Mouse (Mus musculus): ENCODE results near the gene Sema5a.

Sema5a gene

GRCm38 (mm10) chr15:32306557-32307243 lies 62.1 kb downstream of the Sema5a start:
- no peak for DNase-seq (ENCODE audit: low spot score in 2 of 2)

DNA sequence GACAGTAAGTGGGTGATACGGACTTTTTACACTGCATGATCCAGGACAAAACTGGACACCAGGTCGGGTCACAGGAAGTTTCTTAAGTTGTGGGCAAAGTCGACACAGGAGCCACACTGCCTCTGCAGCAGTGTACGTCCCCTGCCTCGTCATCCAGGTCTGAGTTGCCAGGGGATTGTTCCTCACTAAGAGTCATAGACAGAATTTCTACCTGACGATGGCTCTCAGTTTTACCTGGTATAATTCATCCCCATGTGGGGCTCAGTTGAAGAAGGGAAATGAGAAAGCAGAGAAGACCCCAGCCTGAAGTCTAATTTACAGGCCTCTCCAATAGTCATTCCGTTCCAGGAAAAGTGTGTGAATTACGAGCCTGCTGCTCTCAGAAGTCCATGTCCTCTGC lies 66.2 kb downstream of the Sema5a start:
- no peak for DNase-seq (ENCODE audit: low spot score in 2 of 2)

DNA sequence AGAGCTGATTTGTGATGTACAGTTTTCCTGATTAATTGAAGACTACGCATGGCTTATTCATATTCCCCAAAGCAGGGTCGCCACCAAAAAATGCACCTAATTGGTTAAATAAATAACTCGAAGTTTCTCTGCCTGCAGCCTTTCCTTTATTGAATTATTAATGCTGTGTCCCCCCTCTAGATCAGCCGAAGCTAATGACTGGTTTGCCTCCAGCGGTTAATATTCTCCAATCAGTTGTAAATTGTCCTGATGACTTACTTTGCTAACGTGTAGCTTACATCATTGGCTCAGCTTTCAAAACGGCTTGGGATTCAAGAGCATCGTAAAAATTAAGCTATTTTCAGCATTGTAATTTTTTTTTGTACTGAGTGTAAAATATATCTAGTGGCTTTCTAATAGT lies 66.7 kb downstream of the Sema5a start:
- no peak for DNase-seq (ENCODE audit: low spot score in 2 of 2)

GRCm38 (mm10) chr15:32317074-32317473 lies 72.5 kb downstream of the Sema5a start:
- no peak for DNase-seq (ENCODE audit: low spot score in 2 of 2)

DNA sequence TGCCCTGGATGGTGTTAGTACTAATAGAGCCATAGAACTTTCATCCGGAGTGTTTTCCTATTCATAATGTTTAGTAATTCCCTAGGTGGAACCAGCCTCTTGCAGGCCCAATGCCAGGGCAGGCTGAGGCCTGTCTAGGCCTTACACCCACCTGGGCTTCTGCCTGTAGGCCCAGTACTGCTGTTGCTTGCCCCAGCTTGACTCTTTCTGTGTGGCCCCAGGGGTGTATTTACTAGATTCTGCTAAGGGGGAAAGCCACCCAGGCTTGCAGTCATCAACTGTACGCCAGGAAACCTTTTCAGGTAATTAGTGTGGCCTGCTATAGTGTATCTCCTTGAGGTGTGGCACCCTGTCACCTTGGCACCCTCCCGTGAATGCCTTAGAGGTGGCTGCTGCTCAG lies 76.1 kb downstream of the Sema5a start:
- DNase-seq (ENCODE audit: low spot score in 2 of 2), result no peak

DNA sequence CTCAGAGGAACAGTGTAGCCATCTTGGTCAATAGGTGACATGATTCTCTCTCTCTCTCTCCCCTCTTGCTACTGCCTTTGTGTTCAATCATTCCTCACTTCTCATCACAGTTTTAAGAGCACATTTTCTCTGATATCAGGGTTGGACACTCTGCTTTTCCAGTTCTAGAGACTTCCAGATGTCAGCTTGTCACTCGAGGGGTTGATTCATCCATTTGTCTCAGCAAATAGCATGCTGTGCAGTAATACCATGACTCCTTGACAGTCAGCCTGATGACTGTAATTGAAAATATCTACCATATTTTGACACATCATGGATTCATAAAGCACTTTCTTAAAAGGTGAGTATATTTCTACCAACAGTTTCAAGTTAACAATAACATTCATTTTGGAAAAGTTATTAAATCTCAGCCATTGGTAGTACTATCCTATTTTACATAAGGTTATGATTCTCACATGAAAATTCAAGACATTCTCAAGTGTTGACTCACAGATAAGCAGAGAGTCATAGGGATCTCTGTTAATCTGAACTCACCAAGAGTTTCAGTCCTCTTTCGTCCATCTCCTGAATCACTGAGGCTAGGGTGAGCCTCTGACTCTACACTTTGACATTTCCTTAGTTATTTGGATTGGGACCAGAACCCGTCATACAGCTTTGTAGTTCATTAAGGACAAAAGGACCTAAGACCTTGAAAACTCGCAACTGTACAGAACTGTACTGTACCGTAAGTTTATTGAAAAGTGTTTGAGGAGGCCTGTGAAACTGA lies 78.0 kb downstream of the Sema5a start:
- no peak for DNase-seq (ENCODE audit: low spot score in 2 of 2)

DNA sequence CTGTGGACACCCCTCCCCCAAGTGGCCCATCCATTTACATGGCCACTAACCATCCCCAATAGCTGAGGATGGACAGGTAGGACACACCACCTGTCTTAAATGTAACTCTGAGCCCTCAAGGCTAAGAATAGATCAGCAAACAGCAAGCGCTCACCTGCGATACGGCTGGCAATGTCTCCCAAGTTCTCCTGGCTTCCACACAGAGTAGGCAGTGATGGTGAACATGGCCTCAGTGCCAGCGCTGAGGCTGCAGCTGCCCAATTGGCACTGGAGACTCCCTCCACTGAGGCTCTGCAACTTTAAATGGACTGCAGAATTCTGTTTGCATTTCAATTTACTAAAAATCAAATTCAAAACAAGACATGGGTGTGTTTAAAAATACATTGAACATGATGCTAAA lies 78.6 kb downstream of the Sema5a start:
- no peak for DNase-seq (ENCODE audit: low spot score in 2 of 2)

GRCm38 (mm10) chr15:32324105-32324504 lies 79.5 kb downstream of the Sema5a start:
- no peak for DNase-seq (ENCODE audit: low spot score in 2 of 2)

GRCm38 (mm10) chr15:32328370-32329004 lies 83.9 kb downstream of the Sema5a start:
- DNase-seq (ENCODE audit: low spot score in 2 of 2), result no peak

- no peak for DNase-seq (ENCODE audit: low spot score in 2 of 2)
Observed at GRCm38 (mm10) chr15:32329670-32330330, 85.2 kb downstream of the Sema5a start.

GRCm38 (mm10) chr15:32330427-32330826 lies 85.8 kb downstream of the Sema5a start:
- no peak for DNase-seq (ENCODE audit: low spot score in 2 of 2)

GRCm38 (mm10) chr15:32331037-32331436 lies 86.4 kb downstream of the Sema5a start:
- no peak for DNase-seq (ENCODE audit: low spot score in 2 of 2)

DNA sequence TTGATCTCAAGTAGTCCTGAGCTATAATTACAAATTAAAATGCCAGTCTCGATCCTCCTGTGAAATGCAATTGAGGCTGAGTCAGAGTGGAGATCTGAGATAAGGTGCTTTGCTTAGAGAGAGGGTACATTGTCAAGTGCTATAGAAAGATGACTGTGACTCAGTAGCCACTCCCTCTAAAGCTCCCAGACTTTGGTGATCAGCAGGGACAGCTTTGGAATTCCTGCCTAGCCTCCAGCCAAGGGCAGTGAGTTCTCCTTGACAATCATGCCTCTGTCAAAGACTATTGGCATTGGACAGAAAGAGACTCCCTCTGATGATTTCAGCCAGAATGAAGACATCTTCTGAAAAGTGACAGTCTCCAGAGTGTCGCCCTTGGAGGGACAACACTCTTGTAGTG lies 88.8 kb downstream of the Sema5a start:
- no peak for DNase-seq (ENCODE audit: low spot score in 2 of 2)

DNA sequence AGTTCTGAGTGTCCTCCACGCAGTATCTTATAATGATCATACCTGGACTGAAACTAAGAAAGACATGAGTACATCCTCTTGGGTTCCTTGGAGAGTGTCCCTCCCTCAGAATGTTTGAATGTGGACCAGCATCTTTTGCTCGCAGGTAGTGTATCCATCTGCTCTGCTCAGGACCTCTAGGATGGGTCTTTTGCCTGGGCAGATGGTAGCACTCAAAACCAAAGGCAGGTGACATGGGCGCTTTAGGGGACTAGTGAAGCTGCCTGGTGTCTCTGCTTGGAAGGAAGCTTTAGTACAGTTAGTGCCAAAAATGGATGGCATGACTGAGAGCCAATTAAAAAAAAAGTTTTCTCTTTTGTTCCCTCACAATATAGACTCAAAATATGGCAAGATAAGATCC lies 93.2 kb downstream of the Sema5a start:
- DNase-seq (ENCODE audit: low spot score in 2 of 2), result no peak

- DNase-seq (ENCODE audit: low spot score in 2 of 2), result no peak
Observed at GRCm38 (mm10) chr15:32338721-32339290, 94.2 kb downstream of the Sema5a start.

- no peak for DNase-seq (ENCODE audit: low spot score in 2 of 2)
Observed at GRCm38 (mm10) chr15:32339426-32339825, 94.8 kb downstream of the Sema5a start.

DNA sequence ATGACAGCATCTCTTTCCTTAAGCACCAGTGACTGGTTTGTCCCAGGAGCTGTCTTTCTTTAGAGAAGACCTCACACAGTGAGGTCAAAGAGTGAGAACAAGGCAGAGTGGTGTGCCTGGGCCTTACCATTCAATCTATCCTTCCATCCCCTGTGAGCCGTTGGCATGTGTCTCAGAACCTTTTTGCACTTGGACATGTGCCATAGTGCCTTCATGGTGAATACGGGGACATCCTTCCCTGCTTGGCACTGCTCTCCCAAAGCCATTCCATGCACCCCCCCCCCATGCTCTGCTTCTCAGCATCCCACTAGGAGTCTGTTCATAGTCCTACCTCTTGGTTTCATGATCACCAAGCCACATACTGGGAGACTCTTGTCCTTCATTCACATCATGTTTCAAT lies 96.8 kb downstream of the Sema5a start:
- no peak for DNase-seq (ENCODE audit: low spot score in 2 of 2)

DNA sequence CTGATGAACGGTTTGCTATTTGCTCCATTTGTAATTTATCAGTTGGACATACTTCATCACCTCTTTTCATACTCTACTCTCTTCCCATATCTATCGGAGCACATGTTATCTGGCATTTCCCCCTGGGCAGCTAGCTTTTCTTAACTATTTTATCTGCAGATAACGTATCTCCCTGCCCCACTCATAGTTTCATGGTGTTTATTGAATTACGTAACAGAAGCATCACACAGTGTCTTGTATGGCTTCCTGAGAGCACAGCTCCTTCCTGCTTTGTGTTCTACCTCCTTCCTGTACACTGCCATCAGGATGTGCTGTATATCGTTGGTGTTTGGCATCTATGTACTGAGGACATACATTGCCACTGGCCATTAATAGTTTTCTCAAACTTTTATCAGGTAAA lies 98.9 kb downstream of the Sema5a start:
- no peak for DNase-seq (ENCODE audit: low spot score in 2 of 2)

DNA sequence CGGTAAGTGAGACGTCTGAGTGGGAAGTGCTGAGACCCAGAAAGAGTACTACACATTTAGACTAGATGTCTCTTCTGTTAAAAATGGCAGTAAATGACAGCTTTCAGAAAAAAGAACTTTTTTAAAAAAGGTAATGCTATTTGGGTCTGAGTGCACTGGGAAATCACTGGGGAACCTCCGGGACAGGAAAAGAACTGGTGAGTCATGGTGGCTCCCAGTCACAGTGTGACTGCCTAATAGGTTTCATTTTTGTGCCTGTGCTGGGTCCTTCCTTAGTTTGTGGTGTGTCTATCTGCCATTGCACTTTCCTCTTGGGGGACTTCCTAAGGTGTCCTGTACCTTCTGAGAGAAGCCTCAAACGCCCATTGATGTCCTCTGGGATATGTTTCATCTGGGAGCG lies 102.7 kb downstream of the Sema5a start:
- no peak for DNase-seq (ENCODE audit: low spot score in 2 of 2)

GRCm38 (mm10) chr15:32349276-32349675 lies 104.7 kb downstream of the Sema5a start:
- no peak for DNase-seq (ENCODE audit: low spot score in 2 of 2)

DNA sequence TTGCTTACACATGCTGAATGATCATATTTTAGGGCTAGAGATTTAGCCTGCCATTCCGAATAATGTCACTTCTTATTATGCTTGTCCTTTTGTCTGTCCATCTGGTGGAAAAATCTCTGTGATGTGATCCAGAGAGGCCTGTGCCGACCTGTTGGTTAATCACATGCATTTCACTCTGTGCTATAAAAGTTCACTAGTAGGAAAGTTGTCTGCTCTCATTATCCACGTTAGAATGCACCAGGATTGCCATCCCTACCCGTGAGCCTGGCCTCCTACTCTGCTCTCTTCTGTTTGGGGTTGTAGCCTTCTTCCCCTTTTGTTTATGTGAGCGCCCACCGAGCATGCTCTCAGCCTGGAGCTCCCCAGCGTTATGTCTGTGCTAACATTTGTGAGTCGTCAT lies 108.4 kb downstream of the Sema5a start:
- DNase-seq (ENCODE audit: low spot score in 2 of 2), result no peak

GRCm38 (mm10) chr15:32353513-32353912 lies 108.9 kb downstream of the Sema5a start:
- no peak for DNase-seq (ENCODE audit: low spot score in 2 of 2)
